Mouse (Mus musculus) intestine, embryonic 14.5 days (tissue): ENCODE data around the gene Hoxd1. TPM values are rescaled to one million over a fixed set of nuclear protein-coding genes. Genes with fewer than 3 reads are reported as not detected.
A peak's percentile ranks its signal among the peaks of the same experiment; 100 is the strongest.

Experiments used
- ATAC-seq: fragments of 200-750 bp; cut with Nextera tagmentation; replicated peaks from 2 replicates; pipeline ENCODE4 v1.8.0; 2017; ENCODE audit warnings: low read depth, moderate number of reproducible peaks, moderate TSS enrichment, moderate library complexity; ENCODE audit not compliant: low FRiP score, low TSS enrichment
- DNase-seq: peaks from one replicate; pipeline ENCODE4 v3.0.0-alpha.2; 2018; ENCODE audit warnings: low spot score
- H3K27ac ChIP-seq: fragments of 300-500 bp; sonication (generic); 2 replicates; pipeline ENCODE4 v1.5.1; 2014; ENCODE audit warnings: low read depth, mild to moderate bottlenecking, control low read depth
- H3K27me3 ChIP-seq: fragments of 300-500 bp; sonication (generic); replicated peaks from 2 replicates; pipeline ENCODE4 v1.6.1; 2014; ENCODE audit warnings: low read length, control low read depth; ENCODE audit not compliant: control insufficient read depth, insufficient read depth
- H3K36me3 ChIP-seq: fragments of 300-500 bp; sonication (generic); 2 replicates; pipeline ENCODE4 v1.6.1; 2014; ENCODE audit warnings: low read length, control low read depth; ENCODE audit not compliant: control insufficient read depth, insufficient read depth
- H3K4me1 ChIP-seq: fragments of 300-500 bp; sonication (generic); replicated peaks from 2 replicates; pipeline ENCODE4 v1.6.1; 2014; ENCODE audit warnings: low read length, control low read depth, mixed read lengths; ENCODE audit not compliant: control insufficient read depth, insufficient read depth
- H3K4me2 ChIP-seq: fragments of 300-500 bp; sonication (generic); 2 replicates; pipeline ENCODE4 v1.6.1; 2014; ENCODE audit warnings: low read length
- H3K4me3 ChIP-seq: fragments of 300-500 bp; sonication (generic); 2 replicates; pipeline ENCODE4 v1.5.1; 2014; ENCODE audit warnings: low read depth, low read length, control low read depth, mixed read lengths
- H3K9ac ChIP-seq: fragments of 300-500 bp; sonication (generic); 2 replicates; pipeline ENCODE4 v1.6.1; 2014; ENCODE audit warnings: mild to moderate bottlenecking, low read length
- H3K9me3 ChIP-seq: fragments of 300-500 bp; sonication (generic); 2 replicates; pipeline ENCODE4 v1.6.1; 2016; ENCODE audit warnings: low read length, control low read depth; ENCODE audit not compliant: control insufficient read depth
- WGBS: fragments of 180-500 bp; shearing (Covaris S2); extraction: QIAGEN DNeasy Blood & Tissue Kit; methylation state at CpG from one replicate; pipeline ENCODE4 v1.1.7; 2014; 5-methylcytosine and 5-hydroxymethylcytosine counted together
- polyA plus RNA-seq: library from polyadenylated mRNA; unstranded; fragments of >200 nt; fragmentation: Nextera tagmentation; extraction: Ambion mirVana; gene quantifications from 2 replicates; pipeline ENCODE4 v1.2.1, GENCODE M21; 2014

Gene Hoxd1
- polyA plus RNA-seq, 1 experiment from 2014 or later, result not detected

DNA sequence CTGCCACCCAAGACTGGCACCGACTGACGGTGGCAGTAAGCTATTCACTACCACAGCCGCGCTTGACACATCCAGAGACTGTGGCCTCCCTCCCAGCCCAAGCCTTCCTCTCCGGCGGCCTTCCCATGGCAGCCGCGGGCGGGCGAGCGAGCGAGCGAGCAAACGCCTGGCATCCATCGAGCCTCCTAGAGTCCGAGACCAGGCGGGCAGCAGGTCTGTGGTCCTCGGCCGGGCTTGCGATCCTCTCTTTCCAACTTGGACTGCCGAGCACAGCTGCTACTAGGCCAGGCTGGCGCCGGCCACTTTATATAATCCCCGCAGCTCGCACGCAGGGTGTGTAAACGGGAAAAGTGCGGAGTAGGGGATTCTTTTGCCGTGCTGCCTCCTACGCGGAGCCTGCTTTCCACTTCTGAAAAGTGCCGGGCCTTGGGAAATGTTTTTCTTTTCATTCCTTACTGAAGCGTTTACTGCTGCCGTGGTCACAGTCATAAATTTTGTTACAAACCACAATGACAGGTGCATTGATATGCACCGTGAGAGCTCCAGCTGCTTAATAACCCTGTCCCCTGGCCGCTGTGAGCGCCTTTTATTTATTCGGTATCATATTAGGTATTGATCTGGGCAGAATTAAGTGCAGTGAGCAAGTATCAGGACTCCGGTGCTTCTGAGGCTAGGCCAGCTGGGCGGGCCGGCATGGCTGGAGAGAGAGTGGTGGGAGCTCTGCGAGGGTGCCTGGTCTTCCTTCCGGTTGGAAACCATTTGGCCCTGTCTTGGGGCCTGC is 22.3 kb upstream of the Hoxd1 start:
- 3% methylated on average over 43 of the region's 43 CpGs for WGBS

GRCm38 (mm10) chr2:74741252-74741978 is 21.4 kb upstream of the Hoxd1 start:
- ATAC-seq (no peak), DNase-seq (peak; percentile 65)
- WGBS, result 39% methylated on average over 2 of the region's 3 CpGs
- Histone ChIP-seq H3K27me3 (peaks cover 88% of the 10 kb centered on the region), H3K27ac (no peak overlapping the region), H3K4me2 (no peak overlapping the region), H3K4me3 (no peak overlapping the region), H3K36me3 (no peaks in the 10 kb centered on the region), H3K9me3 (no peaks in the 10 kb centered on the region), H3K9ac (no peak overlapping the region), H3K4me1 (no peaks in the 10 kb centered on the region)

More for the DNA sequence above, 22.3 kb upstream of the Hoxd1 start:
- ATAC-seq (peak; percentile 54), DNase-seq (peak; percentile 76)
- peak overlapping the region; percentile 25 for H3K4me3 ChIP-seq
- H3K4me1 ChIP-seq, result 0 out of 2 replicates have a peak, but pooled peaks cover 3% of the 10 kb centered on the region
- no peaks in the 10 kb centered on the region for H3K9me3 ChIP-seq
- peak overlapping the region; percentile 75 for H3K27ac ChIP-seq
- no peaks in the 10 kb centered on the region for H3K36me3 ChIP-seq
- peaks cover 88% of the 10 kb centered on the region for H3K27me3 ChIP-seq
- H3K4me2 ChIP-seq, result peak overlapping the region; percentile 47
- H3K9ac ChIP-seq, result peak overlapping the region; percentile 40

GRCm38 (mm10) chr2:74741979-74742277 is 20.9 kb upstream of the Hoxd1 start:
- Histone ChIP-seq H3K9ac (no peak overlapping the region), H3K4me3 (no peak overlapping the region), H3K9me3 (no peaks in the 10 kb centered on the region), H3K27ac (no peak overlapping the region), H3K4me2 (no peak overlapping the region), H3K36me3 (no peaks in the 10 kb centered on the region), H3K27me3 (peaks cover 87% of the 10 kb centered on the region), H3K4me1 (no peaks in the 10 kb centered on the region)
- DNase-seq, result no peak
- ATAC-seq, result no peak

- 23% methylated on average over 6 of the region's 6 CpGs for WGBS
- no peaks in the 10 kb centered on the region for H3K9me3 ChIP-seq
- H3K27ac ChIP-seq, result peak overlapping the region; percentile 51; the same call in 1 of the 2 replicates
- ATAC-seq (0 out of 2 replicates have a peak, but pooled peaks have one; percentile 4), DNase-seq (peak; percentile 55)
- peak overlapping the region; percentile 30; the same call in 1 of the 2 replicates for H3K4me2 ChIP-seq
- peak overlapping the region; percentile 36 for H3K9ac ChIP-seq
- H3K27me3 ChIP-seq, result peaks cover 85% of the 10 kb centered on the region
- peak overlapping the region; percentile 32; the same call in 1 of the 2 replicates for H3K4me3 ChIP-seq
- H3K36me3 ChIP-seq, result no peaks in the 10 kb centered on the region
- H3K4me1 ChIP-seq, result no peaks in the 10 kb centered on the region
These were observed 17.1 kb upstream of the Hoxd1 start for GRCm38 (mm10) chr2:74745540-74746297.

DNA sequence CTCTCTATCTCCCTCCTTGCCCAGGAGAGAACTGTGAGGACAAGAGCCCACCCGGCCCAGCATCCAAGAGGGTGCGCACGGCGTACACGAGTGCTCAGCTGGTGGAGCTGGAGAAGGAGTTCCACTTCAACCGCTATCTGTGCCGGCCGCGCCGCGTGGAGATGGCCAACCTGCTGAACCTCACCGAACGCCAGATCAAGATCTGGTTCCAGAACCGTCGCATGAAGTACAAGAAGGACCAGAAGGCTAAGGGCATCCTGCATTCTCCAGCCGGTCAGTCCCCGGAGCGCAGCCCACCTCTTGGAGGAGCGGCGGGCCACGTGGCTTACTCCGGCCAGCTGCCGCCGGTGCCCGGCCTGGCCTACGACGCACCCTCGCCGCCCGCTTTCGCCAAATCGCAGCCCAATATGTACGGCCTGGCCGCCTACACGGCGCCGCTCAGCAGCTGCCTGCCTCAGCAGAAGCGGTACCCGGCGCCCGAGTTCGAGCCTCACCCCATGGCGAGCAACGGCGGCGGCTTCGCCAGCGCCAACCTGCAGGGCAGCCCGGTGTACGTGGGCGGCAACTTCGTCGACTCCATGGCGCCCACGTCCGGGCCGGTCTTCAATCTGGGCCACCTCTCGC is 16.4 kb upstream of the Hoxd1 start:
- peak overlapping the region; percentile 36 for H3K9ac ChIP-seq
- H3K9me3 ChIP-seq, result no peaks in the 10 kb centered on the region
- peak overlapping the region; percentile 32 for H3K4me3 ChIP-seq
- H3K4me1 ChIP-seq, result no peaks in the 10 kb centered on the region
- H3K27ac ChIP-seq, result peak overlapping the region; percentile 51; the same call in 1 of the 2 replicates
- ATAC-seq (no peak), DNase-seq (peak; percentile 69)
- H3K4me2 ChIP-seq, result peak overlapping the region; percentile 30
- peaks cover 87% of the 10 kb centered on the region for H3K27me3 ChIP-seq
- no peaks in the 10 kb centered on the region for H3K36me3 ChIP-seq
- WGBS, result 16% methylated on average over 58 of the region's 58 CpGs

GRCm38 (mm10) chr2:74747006-74747405 is 15.8 kb upstream of the Hoxd1 start:
- peak overlapping the region; percentile 30 for H3K4me2 ChIP-seq
- H3K4me3 ChIP-seq, result peak overlapping the region; percentile 32
- no peaks in the 10 kb centered on the region for H3K9me3 ChIP-seq
- peak overlapping the region; percentile 19; the same call in 1 of the 2 replicates for H3K27ac ChIP-seq
- peak; percentile 73 for DNase-seq
- H3K4me1 ChIP-seq, result no peaks in the 10 kb centered on the region
- H3K36me3 ChIP-seq, result no peaks in the 10 kb centered on the region
- H3K27me3 ChIP-seq, result peaks cover 87% of the 10 kb centered on the region
- ATAC-seq, result 0 out of 2 replicates have a peak, but pooled peaks have one; percentile 2
- WGBS, result 18% methylated on average over 24 of the region's 24 CpGs
- H3K9ac ChIP-seq, result peak overlapping the region; percentile 36; the same call in 1 of the 2 replicates

- Histone ChIP-seq H3K9me3 (no peaks in the 10 kb centered on the region), H3K4me3 (peak overlapping the region; percentile 32; the same call in 1 of the 2 replicates), H3K4me2 (no peak overlapping the region), H3K27ac (peak overlapping the region; percentile 39; the same call in 1 of the 2 replicates), H3K27me3 (peaks cover 87% of the 10 kb centered on the region), H3K36me3 (no peaks in the 10 kb centered on the region), H3K9ac (peak overlapping the region; percentile 36; the same call in 1 of the 2 replicates), H3K4me1 (0 out of 2 replicates have a peak, but pooled peaks cover 3% of the 10 kb centered on the region)
- WGBS, result 44% methylated on average over 11 of the region's 11 CpGs
- ATAC-seq, result no peak
- DNase-seq, result peak; percentile 70
These were observed 15.1 kb upstream of the Hoxd1 start for GRCm38 (mm10) chr2:74747661-74748141.
